Mouse (Mus musculus) liver, embryonic 14.5 days (tissue): ENCODE measurements around the gene Rab3il1.

Experiments used
- CTCF ChIP-seq: IDR thresholded peaks from 2 replicates; pipeline ENCODE4 v1.5.1; 2016; ENCODE audit warnings: antibody characterized with exemption, low read depth, control low read depth
- EP300 ChIP-seq: IDR thresholded peaks from 2 replicates; pipeline ENCODE4 v1.6.1; 2016; ENCODE audit warnings: antibody characterized with exemption, low read depth

- TF ChIP-seq CTCF (peak; percentile 95), EP300 (0 out of 2 replicates have a peak, but pooled peaks have one; percentile 12)
Observed at GRCm38 (mm10) chr19:10059911-10060567, 58.6 kb downstream of the Rab3il1 start.
